ENCODE assay signal across 7 mouse cellular contexts in genomic region chr12:32819823-32820605, GRCm38 (mm10). TPM values are rescaled to one million over a fixed set of nuclear protein-coding genes. Genes with fewer than 3 reads are reported as not detected.
DNase-seq lines count a peak whose midpoint lies in the region; ATAC-seq lines count a peak whose summit lies in the region.

No protein-coding gene starts in this region.

- no peaks in the 10 kb centered on the region for H3K9me3 ChIP-seq in intestine, embryonic 16.5 days (ENCODE audit: control insufficient read depth, low read length)
- no peaks in the 10 kb centered on the region for H3K9me3 ChIP-seq in midbrain, embryonic 11.5 days (ENCODE audit: control insufficient read depth, low read length)

- peak; percentile 99 for DNase-seq in adrenal gland, adult 8-10 months
- DNase-seq in embryo, embryonic 9.5 days (ENCODE audit: extremely low spot score) = peak; percentile 99
- DNase-seq in gastrocnemius, postnatal 4 days (ENCODE audit: low spot score in 2 of 2) = peak; percentile 97 to 98
- DNase-seq in left cerebral cortex, postnatal 36 days (ENCODE audit: low spot score in 2 of 2) = peak; percentile 96 to 98
- peak; percentile 100 for DNase-seq in midbrain, embryonic 11.5 days (ENCODE audit: low spot score, missing footprints)
- DNase-seq in skeletal muscle tissue, adult 2 months (ENCODE audit: low read depth, low spot score) = peak; percentile 99

- H3K9ac ChIP-seq in intestine, embryonic 16.5 days (ENCODE audit: low read depth, low read length) = peak overlapping the region; percentile 87
- peak overlapping the region; percentile 77 for H3K9ac ChIP-seq in midbrain, embryonic 11.5 days (ENCODE audit: low read length)

- H3K36me3 ChIP-seq in intestine, embryonic 16.5 days (ENCODE audit: control insufficient read depth, insufficient read depth, low read length) = peaks cover 4% of the 10 kb centered on the region; the same call in 1 of the 2 replicates
- H3K36me3 ChIP-seq in midbrain, embryonic 11.5 days (ENCODE audit: control insufficient read depth, insufficient read depth, low read length) = peaks cover 3% of the 10 kb centered on the region; the same call in 1 of the 2 replicates

- H3K4me3 ChIP-seq in intestine, embryonic 16.5 days (ENCODE audit: low read length) = peak overlapping the region; percentile 84
- peak overlapping the region; percentile 75 for H3K4me3 ChIP-seq in midbrain, embryonic 11.5 days (ENCODE audit: low read depth, low read length)

- peak; percentile 97 for ATAC-seq in intestine, embryonic 16.5 days
- ATAC-seq in midbrain, embryonic 11.5 days (ENCODE audit: low FRiP score) = peak; percentile 96

- no peaks in the 10 kb centered on the region for H3K27me3 ChIP-seq in intestine, embryonic 16.5 days (replicated peaks; ENCODE audit: control insufficient read depth, insufficient read depth, low read length)
- H3K27me3 ChIP-seq in midbrain, embryonic 11.5 days (ENCODE audit: control insufficient read depth, insufficient read depth, low read length) = no peaks in the 10 kb centered on the region

- peaks cover 5% of the 10 kb centered on the region; the same call in 1 of the 2 replicates for H3K4me1 ChIP-seq in intestine, embryonic 16.5 days (ENCODE audit: control insufficient read depth, insufficient read depth, low read length)
- H3K4me1 ChIP-seq in midbrain, embryonic 11.5 days (ENCODE audit: control insufficient read depth, insufficient read depth, low read length) = peaks cover 12% of the 10 kb centered on the region

- WGBS in intestine, embryonic 16.5 days = under 1% methylated on average over 48 of the region's 80 CpGs
- WGBS in midbrain, embryonic 11.5 days = under 1% methylated on average over 64 of the region's 80 CpGs

- H3K27ac ChIP-seq in intestine, embryonic 16.5 days (ENCODE audit: low read length) = peak overlapping the region; percentile 98
- H3K27ac ChIP-seq in midbrain, embryonic 11.5 days (ENCODE audit: low read depth, low read length) = peak overlapping the region; percentile 96

- intact Hi-C loops in left cerebral cortex, postnatal 36 days (cut with DNase I) = loop anchor here (5.0 to 10.0 kb wide), 3 partner anchors 105 to 443 kb away; partner anchors contain the start of gene Ccdc71l

- peak overlapping the region; percentile 77 for H3K4me2 ChIP-seq in intestine, embryonic 16.5 days (ENCODE audit: low read depth, low read length)
- H3K4me2 ChIP-seq in midbrain, embryonic 11.5 days = peak overlapping the region; percentile 70

RNA-seq across cellular contexts. Expression of gene Nampt, which starts 0.7 kb away (rescaled TPM):
- 100 to 1,000 TPM in 1 of 4 experiments, 10 to 100 TPM in 3; 43.5 to 135 (median 71.2) TPM for total RNA-seq in adrenal gland, adult 8-10 months (2022)
- total RNA-seq in gastrocnemius, postnatal 4 days (2021) = 10 to 100 TPM; 25.6 to 28.0 TPM
- polyA plus RNA-seq in intestine, embryonic 16.5 days (2015; fragmentation: Nextera tagmentation; extraction: Ambion mirVana) = 29.7 and 30.0 TPM in 2 replicates
- total RNA-seq in left cerebral cortex, postnatal 36 days (2021) = 10 to 100 TPM; 30.2 to 33.3 TPM
- polyA plus RNA-seq in midbrain, embryonic 11.5 days (2014; fragmentation: Nextera tagmentation; extraction: Ambion mirVana) = 43.4 and 44.3 TPM in 2 replicates

Comparison
In these comparisons a context has a peak if more than half of its experiments do, and no peak if none do; other contexts are left out.
1. Peak in every context shown above with its lines: DNase-seq, ATAC-seq, H3K4me3 ChIP-seq and H3K27ac ChIP-seq.